Mouse (Mus musculus) forebrain, embryonic 12.5 days (tissue): ENCODE data around the gene Slc36a4. TPM values are rescaled to one million over a fixed set of nuclear protein-coding genes. Genes with fewer than 3 reads are reported as not detected.

Experiments used
- ATAC-seq: fragments of 200-750 bp; cut with Nextera tagmentation; 2 replicates; pipeline ENCODE4 v1.8.0; 2017; ENCODE audit warnings: moderate TSS enrichment; ENCODE audit not compliant: low FRiP score
- H3K27ac ChIP-seq: fragments of 300-500 bp; sonication (generic); 2 replicates; pipeline ENCODE4 v1.5.1; 2016; ENCODE audit warnings: mild to moderate bottlenecking
- H3K27me3 ChIP-seq: fragments of 300-500 bp; sonication (generic); 2 replicates; pipeline ENCODE4 v1.6.1; 2016; ENCODE audit warnings: mild to moderate bottlenecking
- H3K36me3 ChIP-seq: fragments of 300-500 bp; sonication (generic); replicated peaks from 2 replicates; pipeline ENCODE4 v1.6.1; 2016; ENCODE audit warnings: mild to moderate bottlenecking
- H3K4me1 ChIP-seq: fragments of 300-500 bp; sonication (generic); 2 replicates; pipeline ENCODE4 v1.6.1; 2016
- H3K4me2 ChIP-seq: fragments of 300-500 bp; sonication (generic); 2 replicates; pipeline ENCODE4 v1.6.1; 2016; ENCODE audit warnings: mild to moderate bottlenecking, moderate library complexity
- H3K4me3 ChIP-seq: fragments of 300-500 bp; sonication (generic); replicated peaks from 2 replicates; pipeline ENCODE4 v1.5.1; 2016; ENCODE audit warnings: mild to moderate bottlenecking
- H3K9ac ChIP-seq: fragments of 300-500 bp; sonication (generic); 2 replicates; pipeline ENCODE4 v1.6.1; 2016; ENCODE audit warnings: mild to moderate bottlenecking
- H3K9me3 ChIP-seq: fragments of 300-500 bp; sonication (generic); 2 replicates; pipeline ENCODE4 v1.6.1; 2016
- WGBS: fragments of 180-500 bp; shearing (Covaris S2); methylation state at CpG from one replicate; pipeline ENCODE4 v1.1.7; 2016; 5-methylcytosine and 5-hydroxymethylcytosine counted together
- polyA plus RNA-seq: library from polyadenylated mRNA; unstranded; fragments of >200 nt; fragmentation: Nextera tagmentation; extraction: Ambion mirVana; gene quantifications from 2 replicates; pipeline ENCODE4 v1.2.1, GENCODE M21; 2016

Gene Slc36a4
- polyA plus RNA-seq, 1 experiment from 2014 or later, result 22.3 TPM

DNA sequence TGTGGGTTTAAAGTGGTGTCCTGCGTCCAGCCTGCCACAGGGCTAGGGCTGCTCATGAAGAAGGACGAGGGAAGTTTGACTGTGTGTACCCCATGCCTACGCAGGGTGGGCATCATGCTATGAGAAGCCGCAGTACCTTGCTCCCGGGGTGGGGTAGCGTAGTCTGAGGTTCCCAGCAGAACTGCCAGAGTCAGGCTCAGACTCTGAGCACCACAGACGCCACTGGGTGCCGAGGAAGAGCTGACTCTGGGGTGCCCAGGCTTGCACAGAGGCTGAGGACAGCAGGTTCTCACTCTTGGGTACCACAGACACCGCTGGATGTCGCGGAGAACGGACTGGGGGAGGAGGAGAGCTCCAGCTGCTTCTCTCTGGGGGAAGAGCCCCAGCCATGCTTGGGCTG lies 63.2 kb downstream of the Slc36a4 start:
- peaks cover 17% of the 10 kb centered on the region for H3K4me1 ChIP-seq
- H3K27ac ChIP-seq, result no peak overlapping the region
- no peaks in the 10 kb centered on the region for H3K36me3 ChIP-seq
- no peak overlapping the region for H3K4me2 ChIP-seq
- H3K27me3 ChIP-seq, result peaks cover 38% of the 10 kb centered on the region
- H3K4me3 ChIP-seq, result no peak overlapping the region
- no peak overlapping the region for H3K9ac ChIP-seq
- H3K9me3 ChIP-seq, result no peaks in the 10 kb centered on the region
- no peak for ATAC-seq
- WGBS, result 88% methylated on average over 12 of the region's 12 CpGs

DNA sequence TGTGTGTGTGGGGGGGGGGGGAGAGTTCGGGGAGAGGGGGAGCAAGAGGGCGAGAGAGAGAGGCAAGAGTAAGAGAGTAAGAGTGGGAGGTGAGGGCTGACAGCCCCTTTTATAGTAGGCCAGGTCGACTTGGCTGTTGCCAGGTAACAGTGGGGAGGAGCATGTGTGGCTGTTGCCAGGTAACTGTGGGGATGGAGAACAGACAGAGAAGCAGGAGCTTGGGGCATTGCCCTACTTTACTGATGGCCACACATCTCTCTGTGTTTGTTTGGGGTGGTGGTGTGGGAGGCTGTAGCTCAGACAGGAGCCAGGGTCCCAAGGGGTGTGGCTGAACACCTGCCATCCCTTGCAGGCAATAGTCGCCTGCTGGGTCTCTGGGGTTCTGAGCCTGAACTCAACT lies 63.9 kb downstream of the Slc36a4 start:
- no peaks in the 10 kb centered on the region for H3K9me3 ChIP-seq
- WGBS, result 34% methylated on average over 2 of the region's 4 CpGs
- H3K4me3 ChIP-seq, result no peak overlapping the region
- no peak overlapping the region for H3K9ac ChIP-seq
- peaks cover 17% of the 10 kb centered on the region for H3K4me1 ChIP-seq
- H3K27ac ChIP-seq, result no peak overlapping the region
- no peak overlapping the region for H3K4me2 ChIP-seq
- no peak for ATAC-seq
- H3K36me3 ChIP-seq, result no peaks in the 10 kb centered on the region
- peaks cover 43% of the 10 kb centered on the region for H3K27me3 ChIP-seq

GRCm38 (mm10) chr9:15774911-15775310 lies 65.4 kb downstream of the Slc36a4 start:
- H3K4me2 ChIP-seq, result no peak overlapping the region; the same call in 1 of the 2 replicates
- H3K9ac ChIP-seq, result no peak overlapping the region
- H3K27me3 ChIP-seq, result peaks cover 39% of the 10 kb centered on the region
- H3K27ac ChIP-seq, result peak overlapping the region; percentile 38; the same call in 1 of the 2 replicates
- H3K9me3 ChIP-seq, result no peaks in the 10 kb centered on the region
- H3K36me3 ChIP-seq, result no peaks in the 10 kb centered on the region
- no peak overlapping the region for H3K4me3 ChIP-seq
- 16% methylated on average over 1 of the region's 1 CpGs for whole genome bisulfite sequencing
- H3K4me1 ChIP-seq, result peaks cover 17% of the 10 kb centered on the region
- peak; percentile 95 for ATAC-seq

- no peaks in the 10 kb centered on the region; the same call in 1 of the 2 replicates for H3K4me1 ChIP-seq
- no peak overlapping the region for H3K27ac ChIP-seq
- no peak for ATAC-seq
- H3K9me3 ChIP-seq, result no peaks in the 10 kb centered on the region
- 56% methylated on average over 4 of the region's 4 CpGs for WGBS
- no peak overlapping the region for H3K4me3 ChIP-seq
- no peak overlapping the region for H3K4me2 ChIP-seq
- peaks cover 12% of the 10 kb centered on the region for H3K27me3 ChIP-seq
- no peak overlapping the region for H3K9ac ChIP-seq
- H3K36me3 ChIP-seq, result no peaks in the 10 kb centered on the region
Measured at GRCm38 (mm10) chr9:15781936-15782335, 72.4 kb downstream of the Slc36a4 start.

DNA sequence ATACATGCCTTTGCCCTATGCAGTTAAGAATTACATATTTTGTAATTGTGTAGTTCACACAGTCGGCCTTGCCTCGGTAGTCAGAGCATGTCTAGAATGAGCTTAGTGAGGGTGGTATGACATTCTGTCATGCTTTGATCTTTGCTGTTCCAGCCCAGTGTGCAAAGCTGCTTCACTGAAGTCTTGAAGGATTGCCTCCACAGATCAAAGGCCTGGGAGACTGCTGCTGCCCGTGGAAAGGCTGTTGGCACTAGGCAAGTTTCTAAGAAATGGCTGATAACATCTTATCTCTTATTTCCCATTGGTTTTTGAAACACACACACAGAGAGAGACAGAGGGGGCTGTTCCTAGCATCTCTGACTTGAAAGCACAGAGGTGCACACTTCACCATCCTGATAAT lies 76.7 kb downstream of the Slc36a4 start:
- no peak overlapping the region for H3K9ac ChIP-seq
- H3K4me3 ChIP-seq, result no peak overlapping the region
- H3K27me3 ChIP-seq, result no peaks in the 10 kb centered on the region
- H3K4me1 ChIP-seq, result no peaks in the 10 kb centered on the region; the same call in 1 of the 2 replicates
- H3K27ac ChIP-seq, result no peak overlapping the region
- H3K4me2 ChIP-seq, result no peak overlapping the region
- no peak for ATAC-seq
- no peaks in the 10 kb centered on the region for H3K9me3 ChIP-seq
- WGBS, result 83% methylated on average over 3 of the region's 3 CpGs
- no peaks in the 10 kb centered on the region for H3K36me3 ChIP-seq

GRCm38 (mm10) chr9:15786610-15787009 lies 77.1 kb downstream of the Slc36a4 start:
- H3K4me1 ChIP-seq, result no peaks in the 10 kb centered on the region; the same call in 1 of the 2 replicates
- H3K4me3 ChIP-seq, result no peak overlapping the region
- ATAC-seq, result no peak
- no peak overlapping the region for H3K4me2 ChIP-seq
- no peaks in the 10 kb centered on the region for H3K9me3 ChIP-seq
- H3K27ac ChIP-seq, result no peak overlapping the region
- 80% methylated on average over 2 of the region's 2 CpGs for WGBS
- H3K27me3 ChIP-seq, result no peaks in the 10 kb centered on the region
- no peak overlapping the region for H3K9ac ChIP-seq
- no peaks in the 10 kb centered on the region for H3K36me3 ChIP-seq

- WGBS, result 90% methylated on average over 9 of the region's 9 CpGs
- H3K4me3 ChIP-seq, result no peak overlapping the region
- H3K4me2 ChIP-seq, result no peak overlapping the region
- H3K27me3 ChIP-seq, result no peaks in the 10 kb centered on the region
- H3K27ac ChIP-seq, result no peak overlapping the region
- no peak overlapping the region for H3K9ac ChIP-seq
- H3K9me3 ChIP-seq, result no peaks in the 10 kb centered on the region
- no peak for ATAC-seq
- H3K4me1 ChIP-seq, result no peaks in the 10 kb centered on the region
- no peaks in the 10 kb centered on the region for H3K36me3 ChIP-seq
Measured at GRCm38 (mm10) chr9:15792076-15792475, 82.5 kb downstream of the Slc36a4 start.

Other genes starting within 250 kb of the Slc36a4 start
- gene Smco4, start 216.3 kb upstream of the Slc36a4 start, polyA plus RNA-seq, result 1.7 and 2.6 TPM in 2 replicates
- 1.2 and 3.0 TPM in 2 replicates for gene Deup1, start 81.8 kb upstream of the Slc36a4 start, polyA plus RNA-seq
- not detected in 2 replicates for gene Mtnr1b, start 164.8 kb downstream of the Slc36a4 start, polyA plus RNA-seq